Mouse (Mus musculus) MN1 (cell line): ENCODE data around the gene Itgb1bp2.
A peak's percentile ranks its signal among the peaks of the same experiment; 100 is the strongest.

Source experiments
- DNase-seq: peaks from one replicate; pipeline ENCODE4 v3.0.0-alpha.2; 2016; ENCODE audit warnings: low spot score

Gene Itgb1bp2

GRCm38 (mm10) chrX:101448886-101449475, at the start of gene Itgb1bp2:
Gene Itgb1bp2 (plus strand): TSS chrX:101449088.
- DNase-seq: no peak

GRCm38 (mm10) chrX:101418946-101419724, 29.8 kb upstream of the Itgb1bp2 start:
- DNase-seq: peak; percentile 21

GRCm38 (mm10) chrX:101419725-101420699, 28.9 kb upstream of the Itgb1bp2 start:
- DNase-seq: peak; percentile 84

GRCm38 (mm10) chrX:101420700-101421095, 28.2 kb upstream of the Itgb1bp2 start, which contains the start of gene Zmym3:
Gene Zmym3 (minus strand): TSS chrX:101420849.
- DNase-seq: no peak

- DNase-seq: no peak
Measured at GRCm38 (mm10) chrX:101423462-101423861, 25.4 kb upstream of the Itgb1bp2 start.

- DNase-seq: no peak
Measured at GRCm38 (mm10) chrX:101427774-101428173, 21.1 kb upstream of the Itgb1bp2 start.

- DNase-seq: peak; percentile 37
Measured at GRCm38 (mm10) chrX:101428785-101429141, 20.1 kb upstream of the Itgb1bp2 start.

- peak; percentile 93 for DNase-seq
Measured at GRCm38 (mm10) chrX:101429142-101429949, 19.5 kb upstream of the Itgb1bp2 start, which contains the start of gene Nono. Gene Nono (plus strand): TSS chrX:101429318.

- DNase-seq: peak; percentile 21
Measured at GRCm38 (mm10) chrX:101429976-101430375, 18.9 kb upstream of the Itgb1bp2 start.

- DNase-seq: no peak
Measured at GRCm38 (mm10) chrX:101451147-101451546, 2.3 kb downstream of the Itgb1bp2 start.

- DNase-seq: no peak
Measured at GRCm38 (mm10) chrX:101451591-101451990, 2.7 kb downstream of the Itgb1bp2 start.

GRCm38 (mm10) chrX:101472202-101472601, 23.3 kb downstream of the Itgb1bp2 start:
- DNase-seq: peak; percentile 69

- DNase-seq: no peak
Measured at GRCm38 (mm10) chrX:101481604-101482350, 32.9 kb downstream of the Itgb1bp2 start.

- DNase-seq: peak; percentile 46
Measured at GRCm38 (mm10) chrX:101486487-101487152, 37.7 kb downstream of the Itgb1bp2 start.
